ENCODE assay signal across 8 mouse cellular contexts in the genomic region with DNA sequence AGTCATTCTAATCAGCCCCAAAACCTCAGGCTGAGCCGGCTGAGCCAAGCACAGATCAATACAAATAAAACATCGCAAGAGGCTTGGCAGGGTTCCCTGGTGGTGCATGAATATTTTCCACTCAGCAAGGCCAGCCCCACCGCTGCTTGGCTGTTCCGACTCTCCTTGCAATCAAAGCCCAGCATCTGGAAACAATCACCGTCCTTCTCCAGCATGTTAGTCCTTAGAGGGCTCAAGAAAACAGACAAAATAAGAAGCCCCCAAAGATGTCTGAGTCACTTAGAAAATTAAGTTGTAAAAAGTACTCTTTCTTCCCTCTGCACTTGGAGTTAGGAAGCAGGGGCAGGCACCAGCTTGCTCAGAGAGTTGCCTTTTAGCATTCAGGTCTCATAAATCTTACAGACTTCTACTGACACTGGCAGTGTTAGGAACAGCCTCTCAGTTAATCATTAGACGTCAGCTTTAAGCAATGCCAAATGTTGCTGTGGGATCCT. TPM values are rescaled to one million over a fixed set of nuclear protein-coding genes. Genes with fewer than 3 reads are reported as not detected.
DNase-seq lines count a peak whose midpoint lies in the region.

No protein-coding gene starts in this region.

- peak; percentile 36 for DNase-seq in right cerebral cortex, adult 18-20 months
- no peak for DNase-seq in right cerebral cortex, postnatal 25 days
- peak; percentile 11 to 32 for DNase-seq in frontal cortex, postnatal 10 days (ENCODE audit: low spot score in 2 of 2)
- DNase-seq in heart, postnatal 36 days: peak; percentile 69 to 76
- peak; percentile 37 to 57 for DNase-seq in layer of hippocampus, adult 8-10 months (ENCODE audit: low spot score in 2 of 2)
- DNase-seq in lung, postnatal 14 days: peak; percentile 83
- peak; percentile 41 for DNase-seq in right cerebral cortex, postnatal 4 days
- DNase-seq in spleen, postnatal 10 days (ENCODE audit: low spot score in 2 of 2): no peak

- intact Hi-C loops in heart, postnatal 36 days (cut with DNase I): no loop called here

RNA-seq across cellular contexts. Expression of gene Ptgfr, which starts 54.4 kb away (rescaled TPM):
- 1 to 10 TPM; 4.4 to 4.6 TPM for total RNA-seq in heart, postnatal 36 days (2021)
- total RNA-seq in layer of hippocampus, adult 8-10 months (2022): 1 to 10 TPM in 1 of 4 experiments, under 1 TPM in 3; 0.50 to 1.0 (median 0.73) TPM

Comparison
In these comparisons a context has a peak if more than half of its experiments do, and no peak if none do; other contexts are left out.
1. DNase-seq: peak in right cerebral cortex, adult 18-20 months (single experiment), frontal cortex, postnatal 10 days (2 of 2), heart, postnatal 36 days (2 of 2), layer of hippocampus, adult 8-10 months (2 of 2), lung, postnatal 14 days (single experiment) and right cerebral cortex, postnatal 4 days (single experiment); none in right cerebral cortex, postnatal 25 days (single experiment) and spleen, postnatal 10 days (0 of 2).